In genomic region chr16:91336753-91337152, GRCm38 (mm10) we compare ENCODE assay signal across 36 mouse cellular contexts. TPM values are rescaled to one million over a fixed set of nuclear protein-coding genes. Genes with fewer than 3 reads are reported as not detected.
DNase-seq lines count a peak whose midpoint lies in the region; ATAC-seq and TF ChIP-seq lines count a peak whose summit lies in the region.
"Had no signal": no experiment of that assay in that cellular context is flagged by ENCODE, and none has a peak within 500 bp of the region (broad histone marks: within the 10 kb centered on the region; RNA-seq: fewer than 3 reads in every experiment).

No protein-coding gene starts in this region.

- 0 out of 4 replicates have a peak, but pooled peaks cover 0 to 8% of the 10 kb centered on the region in 2 experiments for H3K4me1 ChIP-seq in MEL (ENCODE audit: control insufficient read depth in 1 of 2, insufficient read depth in 2 of 2, low read length in 2 of 2)
- peaks cover 16% of the 10 kb centered on the region for H3K4me1 ChIP-seq in liver, embryonic 15.5 days (replicated peaks)
- no peaks in the 10 kb centered on the region for H3K4me1 ChIP-seq in stomach, postnatal 0 days (replicated peaks; ENCODE audit: control insufficient read depth, insufficient read depth)
- no peaks in the 10 kb centered on the region for H3K4me1 ChIP-seq in intestine, postnatal 0 days (replicated peaks; ENCODE audit: control insufficient read depth, insufficient read depth, low read length)
- peaks cover 6% of the 10 kb centered on the region; the same call in 1 of the 2 replicates for H3K4me1 ChIP-seq in neural tube, embryonic 15.5 days
- H3K4me1 ChIP-seq: forebrain, embryonic 15.5 days; heart, embryonic 10.5 days; heart, embryonic 15.5 days; kidney, embryonic 15.5 days; lung, embryonic 15.5 days; megakaryocyte, embryonic 14.5 days had no signal

- peak; percentile 67 to 80 for TF ChIP-seq EP300 in MEL (IDR thresholded peaks at IDR 0.05; ENCODE audit: low read depth in 1 of 2, low read length in 2 of 2)
- no peak for TF ChIP-seq EP300 in stomach, postnatal 0 days (optimal IDR thresholded peaks at IDR 0.05)

- no peak overlapping the region for H3K9ac ChIP-seq in MEL (ENCODE audit: control insufficient read depth, low read depth, low read length, poor library complexity, severe bottlenecking)
- no peak overlapping the region for H3K9ac ChIP-seq in liver, embryonic 15.5 days
- H3K9ac ChIP-seq in stomach, postnatal 0 days (ENCODE audit: low read length), result no peak overlapping the region
- H3K9ac ChIP-seq in intestine, postnatal 0 days (ENCODE audit: low read depth, low read length), result no peak overlapping the region
- H3K9ac ChIP-seq in neural tube, embryonic 15.5 days (replicated peaks), result no peak overlapping the region
- H3K9ac ChIP-seq: forebrain, embryonic 15.5 days; heart, embryonic 15.5 days; hindbrain, embryonic 13.5 days; kidney, embryonic 15.5 days; limb, embryonic 15.5 days; lung, embryonic 15.5 days; neural tube, embryonic 12.5 days had no signal

- H3K9me3 ChIP-seq in MEL (replicated peaks; ENCODE audit: insufficient read depth, low read length), result no peaks in the 10 kb centered on the region
- no peaks in the 10 kb centered on the region for H3K9me3 ChIP-seq in liver, embryonic 15.5 days (replicated peaks)
- no peaks in the 10 kb centered on the region for H3K9me3 ChIP-seq in stomach, postnatal 0 days (ENCODE audit: control insufficient read depth, low read length)
- H3K9me3 ChIP-seq in intestine, postnatal 0 days (ENCODE audit: control insufficient read depth), result no peaks in the 10 kb centered on the region
- H3K9me3 ChIP-seq in neural tube, embryonic 15.5 days (replicated peaks), result no peaks in the 10 kb centered on the region
- H3K9me3 ChIP-seq: forebrain, embryonic 15.5 days; heart, embryonic 10.5 days; heart, embryonic 15.5 days; hindbrain, embryonic 13.5 days; kidney, embryonic 15.5 days; limb, embryonic 10.5 days; limb, embryonic 15.5 days; lung, embryonic 15.5 days; megakaryocyte, embryonic 14.5 days; neural tube, embryonic 12.5 days had no signal

- TF ChIP-seq RAD21 in MEL (IDR thresholded peaks at IDR 0.05; ENCODE audit: low read depth, low read length), result no peak

- TF ChIP-seq CTCF in MEL (IDR thresholded peaks at IDR 0.05 in 2 of 3, conservative IDR thresholded peaks at IDR 0.05 in 1 of 3; ENCODE audit: control insufficient read depth in 1 of 3, insufficient read depth in 1 of 3, low read depth in 2 of 3, low read length in 3 of 3, poor library complexity in 1 of 3, severe bottlenecking in 1 of 3), result no peak
- no peak for TF ChIP-seq CTCF in stomach, postnatal 0 days (IDR thresholded peaks at IDR 0.05; ENCODE audit: low read depth)
- TF ChIP-seq CTCF in intestine, postnatal 0 days (IDR thresholded peaks at IDR 0.05; ENCODE audit: low read depth), result no peak

- peak overlapping the region; percentile 1; the same call in 1 of the 2 replicates for H3K4me2 ChIP-seq in liver, embryonic 15.5 days
- H3K4me2 ChIP-seq in stomach, postnatal 0 days (replicated peaks; ENCODE audit: low read depth), result no peak overlapping the region
- no peak overlapping the region for H3K4me2 ChIP-seq in intestine, postnatal 0 days (replicated peaks; ENCODE audit: low read depth)
- H3K4me2 ChIP-seq in neural tube, embryonic 15.5 days, result no peak overlapping the region
- H3K4me2 ChIP-seq: forebrain, embryonic 15.5 days; heart, embryonic 15.5 days; hindbrain, embryonic 13.5 days; kidney, embryonic 15.5 days; limb, embryonic 15.5 days; lung, embryonic 15.5 days; neural tube, embryonic 12.5 days had no signal

- no peak for TF ChIP-seq POLR2A in MEL (IDR thresholded peaks at IDR 0.05; ENCODE audit: control insufficient read depth in 1 of 2, insufficient read depth in 1 of 2, low read depth in 1 of 2, low read length in 2 of 2, poor library complexity in 1 of 2)

- WGBS in liver, embryonic 15.5 days (ENCODE audit: insufficient replicate concordance), result 24% methylated on average over 4 of the region's 4 CpGs
- WGBS in stomach, postnatal 0 days, result 83% methylated on average over 4 of the region's 4 CpGs
- 78% methylated on average over 4 of the region's 4 CpGs for WGBS in intestine, postnatal 0 days
- WGBS in neural tube, embryonic 15.5 days, result 94% methylated on average over 4 of the region's 4 CpGs

- H3K79me2 ChIP-seq in MEL (ENCODE audit: control insufficient read depth, insufficient read depth, low read length, poor library complexity), result no peaks in the 10 kb centered on the region

- H3K27ac ChIP-seq in MEL (ENCODE audit: control insufficient read depth, low read depth, low read length), result no peak overlapping the region
- no peak overlapping the region for H3K27ac ChIP-seq in liver, embryonic 15.5 days (replicated peaks)
- H3K27ac ChIP-seq in stomach, postnatal 0 days (replicated peaks), result no peak overlapping the region
- no peak overlapping the region for H3K27ac ChIP-seq in intestine, postnatal 0 days (ENCODE audit: low read depth, low read length)
- no peak overlapping the region for H3K27ac ChIP-seq in neural tube, embryonic 15.5 days (replicated peaks)
- H3K27ac ChIP-seq: forebrain, embryonic 15.5 days; heart, embryonic 10.5 days; heart, embryonic 15.5 days; hindbrain, embryonic 13.5 days; kidney, embryonic 15.5 days; limb, embryonic 10.5 days; limb, embryonic 15.5 days; lung, embryonic 15.5 days; neural tube, embryonic 12.5 days had no signal

- DNase-seq in MEL (ENCODE audit: low read depth, low spot score) (peak; percentile 77), MEL-GATA-1-ER (ENCODE audit: extremely low read depth, low read depth) (peak; percentile 65), liver (peak; percentile 43)
- no peak for DNase-seq in stomach, postnatal 0 days (ENCODE audit: low spot score)
- DNase-seq in lung, postnatal 36 days, result no peak
- DNase-seq: adrenal gland, adult 8-10 months; B cell, adult 2 months; cerebellum, adult 9-10 months; gastrocnemius, postnatal 25 days; heart, adult 11 months; kidney, adult 18-20 months; kidney, postnatal 36 days; right cerebral cortex, postnatal 4 days; thymus, adult 2 months; thymus, postnatal 36 days had no signal

- H3K36me3 ChIP-seq in MEL (ENCODE audit: control insufficient read depth in 1 of 2, insufficient read depth in 2 of 2, low read length in 2 of 2), result no peaks in the 10 kb centered on the region
- no peaks in the 10 kb centered on the region for H3K36me3 ChIP-seq in liver, embryonic 15.5 days (replicated peaks)
- H3K36me3 ChIP-seq in stomach, postnatal 0 days (ENCODE audit: control insufficient read depth, insufficient read depth, low read length), result no peaks in the 10 kb centered on the region
- H3K36me3 ChIP-seq in intestine, postnatal 0 days (ENCODE audit: control insufficient read depth, insufficient read depth), result no peaks in the 10 kb centered on the region
- no peaks in the 10 kb centered on the region for H3K36me3 ChIP-seq in neural tube, embryonic 15.5 days
- H3K36me3 ChIP-seq: forebrain, embryonic 15.5 days; heart, embryonic 10.5 days; heart, embryonic 15.5 days; hindbrain, embryonic 13.5 days; kidney, embryonic 15.5 days; limb, embryonic 10.5 days; limb, embryonic 15.5 days; lung, embryonic 15.5 days; neural tube, embryonic 12.5 days had no signal

- peak; percentile 81 for ATAC-seq in liver, embryonic 15.5 days (ENCODE audit: insufficient read depth)
- ATAC-seq in stomach, postnatal 0 days (ENCODE audit: low FRiP score, low TSS enrichment), result no peak
- ATAC-seq in intestine, postnatal 0 days, result no peak
- no peak for ATAC-seq in neural tube, embryonic 15.5 days (ENCODE audit: low FRiP score)
- ATAC-seq: forebrain, embryonic 15.5 days had no signal

- no peak overlapping the region for H3K4me3 ChIP-seq in MEL (ENCODE audit: control insufficient read depth in 1 of 2, insufficient read depth in 1 of 2, low read depth in 2 of 2, low read length in 2 of 2)
- H3K4me3 ChIP-seq in liver, embryonic 15.5 days (replicated peaks), result no peak overlapping the region
- no peak overlapping the region for H3K4me3 ChIP-seq in stomach, postnatal 0 days (ENCODE audit: low read depth, low read length)
- H3K4me3 ChIP-seq in intestine, postnatal 0 days (ENCODE audit: low read depth, low read length), result no peak overlapping the region
- no peak overlapping the region for H3K4me3 ChIP-seq in neural tube, embryonic 15.5 days (replicated peaks)
- H3K4me3 ChIP-seq: forebrain, embryonic 15.5 days; heart, embryonic 10.5 days; heart, embryonic 15.5 days; hindbrain, embryonic 13.5 days; kidney, embryonic 15.5 days; limb, embryonic 10.5 days; limb, embryonic 15.5 days; lung, embryonic 15.5 days; megakaryocyte, embryonic 14.5 days; myocyte; neural tube, embryonic 12.5 days had no signal

- no peaks in the 10 kb centered on the region for H3K27me3 ChIP-seq in MEL (ENCODE audit: control insufficient read depth in 1 of 2, insufficient read depth in 2 of 2, low read length in 2 of 2)
- peaks cover 17% of the 10 kb centered on the region for H3K27me3 ChIP-seq in liver, embryonic 15.5 days
- H3K27me3 ChIP-seq in stomach, postnatal 0 days (ENCODE audit: control insufficient read depth, insufficient read depth, low read length), result no peaks in the 10 kb centered on the region
- no peaks in the 10 kb centered on the region for H3K27me3 ChIP-seq in intestine, postnatal 0 days (replicated peaks; ENCODE audit: control insufficient read depth, insufficient read depth, low read length)
- H3K27me3 ChIP-seq in neural tube, embryonic 15.5 days (replicated peaks), result peaks cover 38% of the 10 kb centered on the region
- H3K27me3 ChIP-seq: lung, embryonic 15.5 days had no signal

TF ChIP-seq in MEL, 35 proteins besides CTCF, POLR2A, EP300 and RAD21 (continues in another document):
- TF ChIP-seq KAT2A (conservative IDR thresholded peaks at IDR 0.05; ENCODE audit: low read depth, low read length), result no peak
- TF ChIP-seq RCOR1 (IDR thresholded peaks at IDR 0.05; ENCODE audit: low read depth, low read length), result peak; percentile 64

RNA-seq across cellular contexts. Expression of gene Ifnar2, which starts 35.8 kb away (rescaled TPM):
- total RNA-seq in MEL (2012; rRNA removed), result 21.8 and 24.1 TPM in 2 replicates
- polyA plus RNA-seq in MEL (2012; ENCODE audit: insufficient read depth in 1 of 2, insufficient read length in 2 of 2, low read depth in 1 of 2, low replicate concordance in 2 of 2, missing spikeins in 1 of 2), result 10 to 100 TPM in 1 of 2 experiments, not detected in 1; 38.3 TPM
- 86.9 and 90.8 TPM in 2 replicates for polyA plus RNA-seq in liver, embryonic 15.5 days (2015; fragmentation: Nextera tagmentation; extraction: Ambion mirVana)
- 29.4 and 33.4 TPM in 2 replicates for polyA plus RNA-seq in stomach, postnatal 0 days (2015; fragmentation: Nextera tagmentation; extraction: Ambion mirVana)
- polyA plus RNA-seq in intestine, postnatal 0 days (2015; fragmentation: Nextera tagmentation; extraction: Ambion mirVana), result 68.4 and 75.5 TPM in 2 replicates
- polyA plus RNA-seq in neural tube, embryonic 15.5 days (2015; fragmentation: Nextera tagmentation; extraction: Ambion mirVana), result 42.3 and 45.8 TPM in 2 replicates

RNA-seq across cellular contexts. Expression of gene Gm21970, which starts 54.8 kb away (rescaled TPM):
- total RNA-seq in MEL (2012; rRNA removed), result not detected in 2 replicates
- polyA plus RNA-seq in MEL (2012; ENCODE audit: insufficient read depth in 1 of 2, insufficient read length in 2 of 2, low read depth in 1 of 2, low replicate concordance in 2 of 2, missing spikeins in 1 of 2), result not detected
- 0.31 TPM in 1 of 2 replicates, not detected in the other for polyA plus RNA-seq in liver, embryonic 15.5 days (2015; fragmentation: Nextera tagmentation; extraction: Ambion mirVana)
- not detected in 2 replicates for polyA plus RNA-seq in stomach, postnatal 0 days (2015; fragmentation: Nextera tagmentation; extraction: Ambion mirVana)
- polyA plus RNA-seq in intestine, postnatal 0 days (2015; fragmentation: Nextera tagmentation; extraction: Ambion mirVana), result not detected in 2 replicates
- polyA plus RNA-seq in neural tube, embryonic 15.5 days (2015; fragmentation: Nextera tagmentation; extraction: Ambion mirVana), result not detected in 2 replicates
- total RNA-seq: gastrocnemius, adult 18-20 months; gastrocnemius, postnatal 25 days; heart, postnatal 25 days; left cerebral cortex, postnatal 10 days; midbrain, postnatal 0 days had no signal
- polyA plus RNA-seq: embryonic facial prominence, embryonic 14.5 days; forebrain, embryonic 15.5 days; frontal cortex, adult 2 months; heart, embryonic 10.5 days; heart, embryonic 15.5 days; hindbrain, embryonic 13.5 days; kidney, embryonic 15.5 days; limb, embryonic 10.5 days; limb, embryonic 15.5 days; lung, embryonic 15.5 days; midbrain, postnatal 0 days; myocyte; neural tube, embryonic 12.5 days; spleen, adult 2 months; thymus, adult 2 months had no signal

Comparison
In these comparisons a context has a peak if more than half of its experiments do, and no peak if none do; other contexts are left out.
1. DNase-seq: peak in MEL (single experiment), MEL-GATA-1-ER (single experiment) and liver (single experiment); none in stomach, postnatal 0 days (single experiment) and lung, postnatal 36 days (single experiment).